Mouse (Mus musculus): ENCODE results near the gene Il2ra.
A peak's percentile ranks its signal among the peaks of the same experiment; 100 is the strongest.

The Il2ra gene

GRCm38 (mm10) chr2:11706030-11706745, 63.6 kb downstream of the Il2ra start:
- no peak for DNase-seq

GRCm38 (mm10) chr2:11706746-11707065, 64.1 kb downstream of the Il2ra start:
- no peak for DNase-seq

GRCm38 (mm10) chr2:11708538-11708937, 65.9 kb downstream of the Il2ra start:
- no peak for DNase-seq

- DNase-seq: peak in 1 of 2 experiments; percentile 49
Observed at GRCm38 (mm10) chr2:11710101-11710500, 67.5 kb downstream of the Il2ra start.

- no peak for DNase-seq
Observed at GRCm38 (mm10) chr2:11712483-11712990, 69.9 kb downstream of the Il2ra start.

GRCm38 (mm10) chr2:11713021-11713420, 70.4 kb downstream of the Il2ra start:
- no peak for DNase-seq

- no peak for DNase-seq
Observed at GRCm38 (mm10) chr2:11714535-11714934, 71.9 kb downstream of the Il2ra start.

- no peak for DNase-seq
Observed at GRCm38 (mm10) chr2:11718573-11718972, 76.0 kb downstream of the Il2ra start.

- no peak for DNase-seq
Observed at GRCm38 (mm10) chr2:11722564-11722963, 80.0 kb downstream of the Il2ra start.

- no peak for DNase-seq
Observed at GRCm38 (mm10) chr2:11727574-11727973, 85.0 kb downstream of the Il2ra start.

- no peak for DNase-seq
Observed at GRCm38 (mm10) chr2:11729091-11729490, 86.5 kb downstream of the Il2ra start.

GRCm38 (mm10) chr2:11732978-11733377, 90.4 kb downstream of the Il2ra start:
- no peak for DNase-seq

- DNase-seq: no peak
Observed at GRCm38 (mm10) chr2:11735853-11736252, 93.2 kb downstream of the Il2ra start.

GRCm38 (mm10) chr2:11738794-11739193, 96.2 kb downstream of the Il2ra start:
- no peak for DNase-seq

GRCm38 (mm10) chr2:11739516-11740051, 97.0 kb downstream of the Il2ra start:
- no peak for DNase-seq
